Mouse (Mus musculus) testis, adult 2 months (tissue): ENCODE data around the gene Higd1a. TPM values are rescaled to one million over a fixed set of nuclear protein-coding genes. Genes with fewer than 3 reads are reported as not detected.

Experiments
- H3K27ac ChIP-seq: fragments of 200-500 bp; 2 replicates; pipeline ENCODE4 v1.5.1; 2012; ENCODE audit warnings: low read depth, low read length; ENCODE audit not compliant: control insufficient read depth, insufficient read depth
- H3K27me3 ChIP-seq: fragments of 200-500 bp; 2 replicates; pipeline ENCODE4 v1.6.1; 2012; ENCODE audit warnings: mild to moderate bottlenecking, low read length, moderate library complexity; ENCODE audit not compliant: control insufficient read depth, insufficient read depth
- H3K36me3 ChIP-seq: fragments of 200-500 bp; 2 replicates; pipeline ENCODE4 v1.6.1; 2012; ENCODE audit warnings: mild to moderate bottlenecking, low read length; ENCODE audit not compliant: control insufficient read depth, insufficient read depth
- H3K4me1 ChIP-seq: fragments of 200-500 bp; 2 replicates; pipeline ENCODE4 v1.6.1; 2012; ENCODE audit warnings: low read length; ENCODE audit not compliant: control insufficient read depth, insufficient read depth
- H3K4me3 ChIP-seq: fragments of 200-500 bp; 2 replicates; pipeline ENCODE4 v1.5.1; 2012; ENCODE audit warnings: low read depth, mild to moderate bottlenecking, low read length, moderate library complexity, mixed read lengths; ENCODE audit not compliant: control insufficient read depth
- CTCF ChIP-seq: fragments of 200-500 bp; IDR thresholded peaks from 2 replicates; pipeline ENCODE4 v1.5.1; 2012; ENCODE audit warnings: low read depth, mild to moderate bottlenecking, inconsistent platforms, low read length, moderate library complexity; ENCODE audit not compliant: control insufficient read depth, insufficient read depth, insufficient replicate concordance
- POLR2A ChIP-seq: fragments of 200-500 bp; IDR thresholded peaks from 2 replicates; pipeline ENCODE4 v1.6.1; 2012; ENCODE audit warnings: low read depth, mild to moderate bottlenecking, inconsistent platforms, low read length, moderate library complexity; ENCODE audit not compliant: control insufficient read depth
- polyA plus RNA-seq: library from polyadenylated mRNA; depleted of rRNA; stranded (reverse); fragments of >200 nt; gene quantifications from 2 replicates; pipeline ENCODE4 v1.2.3, GENCODE M21; 2012

Gene Higd1a
- polyA plus RNA-seq, 1 experiment = 43.9 TPM

DNA sequence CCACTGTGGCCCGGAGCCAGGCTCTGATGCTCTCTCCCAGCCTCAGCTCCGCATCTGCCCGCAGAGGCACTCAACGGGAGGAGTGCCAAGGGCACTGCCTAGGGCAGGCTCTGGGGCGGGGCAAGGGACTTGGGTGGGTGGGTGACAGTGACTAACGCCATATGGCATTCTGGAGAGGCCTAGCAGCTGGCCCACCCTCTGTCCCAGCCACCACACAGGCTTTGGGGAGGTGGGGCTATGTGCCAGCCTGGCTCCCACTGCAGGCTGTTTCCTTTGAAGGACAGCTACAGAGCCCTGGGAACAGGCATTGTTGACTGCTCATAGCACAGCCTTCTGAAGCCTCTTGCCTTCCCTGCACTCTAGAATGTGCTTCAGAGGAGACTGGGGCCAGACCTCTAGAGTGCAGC, 35.6 kb downstream of the Higd1a start:
- H3K27ac ChIP-seq = no peak overlapping the region
- H3K36me3 ChIP-seq = 0 out of 2 replicates have a peak, but pooled peaks cover 2% of the 10 kb centered on the region
- H3K4me3 ChIP-seq = no peak overlapping the region
- H3K4me1 ChIP-seq = peaks cover 2% of the 10 kb centered on the region; the same call in 1 of the 2 replicates
- no peak for TF ChIP-seq CTCF
- no peak for TF ChIP-seq POLR2A
- no peaks in the 10 kb centered on the region for H3K27me3 ChIP-seq

- TF ChIP-seq POLR2A = no peak
- TF ChIP-seq CTCF = no peak
Measured at GRCm38 (mm10) chr9:121820765-121821164, 37.4 kb downstream of the Higd1a start.

GRCm38 (mm10) chr9:121819771-121820471, 38.2 kb downstream of the Higd1a start:
- Histone ChIP-seq H3K4me3 (no peak overlapping the region), H3K27me3 (no peaks in the 10 kb centered on the region), H3K27ac (no peak overlapping the region; the same call in 1 of the 2 replicates), H3K36me3 (0 out of 2 replicates have a peak, but pooled peaks cover 2% of the 10 kb centered on the region), H3K4me1 (peaks cover 2% of the 10 kb centered on the region; the same call in 1 of the 2 replicates)
- TF ChIP-seq POLR2A = no peak
- TF ChIP-seq CTCF = no peak

More at GRCm38 (mm10) chr9:121820765-121821164, 37.4 kb downstream of the Higd1a start:
- Histone ChIP-seq H3K27ac (no peak overlapping the region), H3K36me3 (0 out of 2 replicates have a peak, but pooled peaks cover 2% of the 10 kb centered on the region), H3K4me3 (no peak overlapping the region), H3K27me3 (no peaks in the 10 kb centered on the region), H3K4me1 (peaks cover 2% of the 10 kb centered on the region; the same call in 1 of the 2 replicates)

DNA sequence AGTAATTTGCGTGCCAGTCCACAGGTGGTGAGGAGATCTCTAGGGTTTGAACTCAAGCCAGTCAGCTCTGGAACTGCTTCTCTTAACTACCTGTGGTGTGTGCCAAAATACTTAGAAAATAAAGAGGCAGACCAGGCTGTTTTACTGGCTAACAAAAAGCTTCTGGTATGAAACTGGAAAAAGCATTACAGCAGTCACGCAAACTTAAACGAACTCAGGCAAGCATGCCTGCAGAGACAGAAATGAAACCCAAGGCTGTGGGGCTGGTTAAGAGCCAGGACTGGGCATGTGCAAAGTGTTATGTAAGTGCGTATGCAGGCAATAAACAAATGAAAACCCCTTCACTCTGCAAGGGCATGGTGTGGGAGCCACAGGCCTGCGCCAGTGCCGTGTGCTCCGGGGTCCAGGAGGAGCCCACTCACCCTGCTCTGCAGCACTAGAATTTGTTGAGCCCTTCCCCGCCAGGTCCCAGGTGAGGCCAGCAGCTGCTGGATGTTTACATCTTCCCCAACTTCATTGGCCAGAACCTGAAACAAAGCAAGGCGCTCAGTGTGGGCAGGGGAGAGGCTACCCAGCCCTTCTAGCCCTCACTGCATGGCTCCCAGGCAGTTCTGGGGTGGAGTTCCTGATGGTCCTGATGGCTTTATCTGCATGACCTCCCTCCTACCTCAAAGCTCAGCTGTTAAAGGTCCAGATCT, 38.9 kb downstream of the Higd1a start:
- TF ChIP-seq CTCF (no peak), POLR2A (no peak)
- Histone ChIP-seq H3K36me3 (no peaks in the 10 kb centered on the region), H3K4me1 (peaks cover 2% of the 10 kb centered on the region; the same call in 1 of the 2 replicates), H3K4me3 (no peak overlapping the region), H3K27ac (no peak overlapping the region; the same call in 1 of the 2 replicates), H3K27me3 (no peaks in the 10 kb centered on the region)

- TF ChIP-seq CTCF (no peak), POLR2A (no peak)
Measured at GRCm38 (mm10) chr9:121815183-121815582, 43.0 kb downstream of the Higd1a start.

DNA sequence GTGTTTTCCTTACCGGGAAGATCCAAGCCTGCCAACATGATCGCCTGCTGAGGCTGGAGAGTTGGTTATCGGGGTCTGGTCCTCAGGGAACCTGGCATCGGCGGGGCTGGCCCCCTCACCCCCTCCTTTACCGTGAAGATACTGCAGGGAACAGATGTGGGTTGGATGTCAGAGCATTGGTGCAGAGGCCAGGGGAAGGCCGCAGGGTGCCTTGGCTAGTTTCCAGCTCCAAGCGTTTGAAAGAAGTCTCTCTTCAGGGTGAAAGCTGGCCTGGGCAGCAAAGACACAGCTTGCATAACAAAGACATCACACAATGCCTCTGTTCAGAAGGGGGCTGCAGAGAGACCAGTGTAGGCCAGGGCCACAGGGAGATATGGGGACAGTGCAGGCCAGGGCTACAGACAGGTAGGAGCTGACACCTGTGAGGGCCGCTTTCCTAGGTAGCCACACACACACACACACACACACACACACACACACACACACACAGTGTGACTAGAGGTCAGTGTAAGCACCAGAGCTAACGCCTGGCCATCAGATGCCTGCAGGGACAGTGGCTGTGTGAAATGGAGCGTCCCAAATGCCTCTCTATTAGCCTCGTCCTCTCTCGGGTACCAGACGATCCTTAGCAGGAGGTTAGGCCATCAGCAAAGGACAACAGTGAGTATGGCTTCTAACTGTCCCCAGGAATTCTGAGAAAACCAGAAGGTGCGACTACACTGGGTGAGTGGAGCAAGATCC, 47.9 kb downstream of the Higd1a start:
- H3K27ac ChIP-seq = no peak overlapping the region
- H3K4me3 ChIP-seq = no peak overlapping the region
- no peaks in the 10 kb centered on the region for H3K36me3 ChIP-seq
- no peaks in the 10 kb centered on the region for H3K4me1 ChIP-seq
- no peaks in the 10 kb centered on the region for H3K27me3 ChIP-seq
- TF ChIP-seq CTCF (no peak), POLR2A (no peak)

More at GRCm38 (mm10) chr9:121815183-121815582, 43.0 kb downstream of the Higd1a start:
- no peaks in the 10 kb centered on the region for H3K27me3 ChIP-seq
- no peak overlapping the region for H3K27ac ChIP-seq
- H3K4me1 ChIP-seq = peaks cover 2% of the 10 kb centered on the region; the same call in 1 of the 2 replicates
- H3K4me3 ChIP-seq = no peak overlapping the region
- H3K36me3 ChIP-seq = no peaks in the 10 kb centered on the region
